Mouse (Mus musculus): Measurements from ENCODE around the gene Gm8108. TPM values are rescaled to one million over a fixed set of nuclear protein-coding genes. Genes with fewer than 3 reads are reported as not detected.

Gm8108 gene
- total RNA-seq (2023): not detected in 2 replicates

GRCm38 (mm10) chr14:4110426-4110825, at the start of gene Gm8108:
Gene Gm8108 (plus strand): TSS chr14:4110526.

DNA sequence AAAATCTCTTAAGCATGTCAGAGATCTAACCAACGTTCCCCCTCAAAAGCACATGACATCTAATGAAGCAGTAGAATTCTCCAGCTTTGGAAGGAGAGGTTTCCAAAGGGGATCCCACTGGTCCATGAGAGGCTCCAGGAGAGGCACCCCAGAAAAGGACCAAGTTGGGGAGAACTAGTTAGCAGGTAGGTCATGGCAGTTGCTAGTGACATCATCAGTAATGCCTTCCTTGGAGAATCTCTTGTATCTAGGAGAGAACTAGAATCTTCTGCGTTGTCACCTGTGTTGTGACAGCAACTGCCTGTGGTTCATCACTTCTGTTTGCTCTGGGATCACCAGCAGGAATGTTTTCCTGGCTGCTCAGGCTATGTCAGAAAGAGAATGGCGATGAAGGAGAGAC, 26.5 kb upstream of the Gm8108 start, which contains the start of gene Gm3115:
TSS of gene Gm3115 (plus strand) at position 301 of the 400 bp plus-strand sequence.

DNA sequence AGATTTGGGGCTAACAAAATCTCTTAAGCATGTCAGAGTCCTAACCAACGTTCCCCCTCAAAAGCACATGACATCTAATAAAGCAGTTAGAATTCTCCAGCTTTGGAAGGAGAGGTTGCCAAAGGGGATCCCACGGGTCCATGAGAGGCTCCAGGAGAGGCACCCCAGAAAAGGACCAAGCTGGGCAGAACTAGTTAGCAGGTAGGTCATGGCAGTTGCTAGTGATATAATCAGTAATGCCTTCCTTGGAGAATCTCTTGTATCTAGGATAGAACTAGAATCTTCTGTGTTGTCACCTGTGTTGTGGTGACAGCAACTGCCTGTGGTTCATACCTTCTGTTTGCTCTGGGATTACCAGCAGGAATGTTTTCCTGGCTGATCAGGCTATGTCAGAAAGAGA, 54.4 kb downstream of the Gm8108 start, which contains the start of gene Gm3127:
TSS of gene Gm3127 (plus strand) at position 301 of the 400 bp plus-strand sequence.

Other genes starting within 250 kb of the Gm8108 start
- not detected in 2 replicates for gene Gm2916, start 226.4 kb upstream of the Gm8108 start, total RNA-seq (2023)
- gene Gm3029, start 178.8 kb upstream of the Gm8108 start, total RNA-seq (2023): not detected in 2 replicates
- not detected in 2 replicates for gene Gm3095, start 147.0 kb upstream of the Gm8108 start, total RNA-seq (2023)
- not detected in 2 replicates for gene Gm3099, start 112.1 kb upstream of the Gm8108 start, total RNA-seq (2023)
- gene Gm5796, start 86.6 kb upstream of the Gm8108 start, total RNA-seq (2023): not detected in 2 replicates
- not detected in 2 replicates for gene Gm3115, start 26.4 kb upstream of the Gm8108 start, total RNA-seq (2023)
- not detected in 2 replicates for gene Gm3127, start 54.5 kb downstream of the Gm8108 start, total RNA-seq (2023)
- not detected in 2 replicates for gene Gm2974, start 72.0 kb downstream of the Gm8108 start, total RNA-seq (2023)
- not detected in 2 replicates for gene Gm3138, start 139.1 kb downstream of the Gm8108 start, total RNA-seq (2023)
- not detected in 2 replicates for gene Gm3149, start 206.8 kb downstream of the Gm8108 start, total RNA-seq (2023)
- not detected in 2 replicates for gene 2610042L04Rik, start 224.2 kb downstream of the Gm8108 start, total RNA-seq (2023)

Data from neutrophil, adult 65 days (primary cell).